Mouse (Mus musculus): ENCODE results near the gene Odf2l. TPM values are rescaled to one million over a fixed set of nuclear protein-coding genes. Genes with fewer than 3 reads are reported as not detected.

Gene Odf2l
- total RNA-seq, 1 experiment = 15.6 TPM

DNA sequence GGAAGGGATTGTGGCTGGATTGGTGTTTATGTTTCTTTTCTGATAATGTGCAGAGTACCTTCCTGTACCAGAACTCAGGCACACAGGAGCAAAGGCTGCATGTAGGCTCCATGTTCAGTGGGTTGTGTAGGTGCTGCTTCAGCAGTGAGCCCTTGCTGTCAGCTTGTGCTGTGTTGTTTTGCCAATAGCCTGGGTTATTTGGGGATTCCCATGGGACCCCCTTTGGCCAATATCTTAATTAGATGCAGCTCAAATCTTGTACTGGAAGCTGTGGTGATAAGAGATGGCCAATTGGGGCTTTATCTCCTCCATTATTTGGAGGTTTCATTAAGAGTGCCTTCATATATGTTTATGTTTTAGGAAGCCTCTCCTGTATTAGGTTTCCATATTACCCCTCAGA lies 24.5 kb downstream of the Odf2l start:
- DNase-seq (ENCODE audit: low read depth, low spot score) = no peak
- TF ChIP-seq ZNF384 (IDR thresholded peaks at IDR 0.05; ENCODE audit: low read depth, low read length) = no peak
- TF ChIP-seq CHD2 (IDR thresholded peaks at IDR 0.05; ENCODE audit: low read depth, low read length) = no peak
- no peak for TF ChIP-seq ZC3H11A (IDR thresholded peaks at IDR 0.05; ENCODE audit: borderline replicate concordance, low read depth, low read length)
- TF ChIP-seq HCFC1 (IDR thresholded peaks at IDR 0.05; ENCODE audit: borderline replicate concordance, insufficient read depth, low read length) = no peak
- TF ChIP-seq MAFK (IDR thresholded peaks at IDR 0.05; ENCODE audit: insufficient read depth, low read depth, low read length) = no peak
- Histone ChIP-seq H3K4me3 (ENCODE audit: insufficient read depth in 1 of 2, low read depth in 1 of 2, low read length in 2 of 2, poor library complexity in 1 of 2, severe bottlenecking in 1 of 2) (no peak overlapping the region), H3K9me3 (ENCODE audit: control insufficient read depth, insufficient read depth, low read depth, low read length) (no peaks in the 10 kb centered on the region), H3K9ac (ENCODE audit: insufficient read depth, low read depth, low read length, poor library complexity, severe bottlenecking) (no peak overlapping the region), H3K27ac (ENCODE audit: insufficient read depth, low read depth, low read length, poor library complexity, severe bottlenecking) (no peak overlapping the region), H3K36me3 (ENCODE audit: control insufficient read depth, insufficient read depth, low read length, poor library complexity, severe bottlenecking) (no peaks in the 10 kb centered on the region; the same call in 1 of the 2 replicates), H3K4me1 (ENCODE audit: control insufficient read depth in 2 of 2, insufficient read depth in 2 of 2, low read length in 2 of 2, poor library complexity in 1 of 2) (no peaks in the 10 kb centered on the region)
- in situ Hi-C loops (cut with MboI; ENCODE audit: low sequenced_read_pairs in 2 of 2, unreplicated experiment in 2 of 2) = loop anchor here in 1 of 2 experiments (25.0 kb wide), 1 partner anchor 331 kb away; the partner anchor contains the start of gene Clca3a2

DNA sequence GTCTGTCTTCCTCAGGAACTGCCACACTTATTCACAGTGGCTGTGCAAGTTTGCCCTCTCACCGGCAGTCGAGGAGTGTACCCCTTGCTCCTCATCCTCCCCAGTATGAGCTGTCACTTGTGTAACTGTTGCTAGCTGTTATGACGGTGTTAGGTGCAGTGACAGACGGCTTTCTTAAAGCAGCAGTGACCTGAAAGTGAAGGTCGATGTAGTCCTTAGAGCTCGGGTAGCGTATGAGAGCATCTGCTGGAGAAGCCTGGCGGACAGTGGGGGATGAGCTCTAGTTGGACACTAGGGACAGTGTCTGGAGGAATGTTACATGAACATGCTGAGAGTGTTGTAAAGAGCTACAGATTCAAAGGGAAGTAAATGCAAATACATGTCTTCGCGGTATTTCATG lies 25.5 kb downstream of the Odf2l start:
- TF ChIP-seq MAFK (IDR thresholded peaks at IDR 0.05; ENCODE audit: insufficient read depth, low read depth, low read length) (no peak), CHD2 (IDR thresholded peaks at IDR 0.05; ENCODE audit: low read depth, low read length) (no peak), ZNF384 (IDR thresholded peaks at IDR 0.05; ENCODE audit: low read depth, low read length) (no peak), HCFC1 (IDR thresholded peaks at IDR 0.05; ENCODE audit: borderline replicate concordance, insufficient read depth, low read length) (no peak), ZC3H11A (IDR thresholded peaks at IDR 0.05; ENCODE audit: borderline replicate concordance, low read depth, low read length) (no peak)
- H3K4me1 ChIP-seq (ENCODE audit: control insufficient read depth in 2 of 2, insufficient read depth in 2 of 2, low read length in 2 of 2, poor library complexity in 1 of 2) = no peaks in the 10 kb centered on the region
- H3K27ac ChIP-seq (ENCODE audit: insufficient read depth, low read depth, low read length, poor library complexity, severe bottlenecking) = no peak overlapping the region
- no peak for DNase-seq (ENCODE audit: low read depth, low spot score)
- H3K9ac ChIP-seq (ENCODE audit: insufficient read depth, low read depth, low read length, poor library complexity, severe bottlenecking) = no peak overlapping the region
- H3K36me3 ChIP-seq (ENCODE audit: control insufficient read depth, insufficient read depth, low read length, poor library complexity, severe bottlenecking) = no peaks in the 10 kb centered on the region; the same call in 1 of the 2 replicates
- in situ Hi-C loops (cut with MboI; ENCODE audit: low sequenced_read_pairs in 2 of 2, unreplicated experiment in 2 of 2) = loop anchor here in 1 of 2 experiments (25.0 kb wide), 1 partner anchor 332 kb away; the partner anchor contains the start of gene Clca3a2
- H3K4me3 ChIP-seq (ENCODE audit: insufficient read depth in 1 of 2, low read depth in 1 of 2, low read length in 2 of 2, poor library complexity in 1 of 2, severe bottlenecking in 1 of 2) = no peak overlapping the region
- no peaks in the 10 kb centered on the region for H3K9me3 ChIP-seq (ENCODE audit: control insufficient read depth, insufficient read depth, low read depth, low read length)

DNA sequence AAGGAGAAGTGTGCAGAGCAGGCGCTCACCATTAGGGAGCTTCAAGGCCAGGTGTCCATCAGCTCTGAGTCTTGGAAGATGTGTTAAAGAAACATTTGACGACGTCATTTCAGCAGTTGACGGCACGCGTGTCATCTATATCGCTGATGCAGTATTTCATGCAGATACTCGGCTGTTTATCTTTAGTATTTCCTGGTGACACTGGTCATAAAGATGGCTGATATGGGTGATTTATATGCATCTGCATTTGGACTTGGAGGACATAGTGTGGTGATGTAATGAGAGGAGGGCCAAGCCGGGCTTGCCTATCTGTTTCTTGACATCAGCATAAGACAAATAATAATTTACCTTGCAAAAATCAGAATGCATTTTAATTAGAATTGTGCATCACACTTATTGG lies 28.5 kb downstream of the Odf2l start:
- no peak overlapping the region for H3K4me3 ChIP-seq (ENCODE audit: insufficient read depth in 1 of 2, low read depth in 1 of 2, low read length in 2 of 2, poor library complexity in 1 of 2, severe bottlenecking in 1 of 2)
- in situ Hi-C loops (cut with MboI; ENCODE audit: low sequenced_read_pairs in 2 of 2, unreplicated experiment in 2 of 2) = loop anchor here in 1 of 2 experiments (25.0 kb wide), 1 partner anchor 335 kb away; the partner anchor contains the start of gene Clca3a2
- no peak for DNase-seq (ENCODE audit: low read depth, low spot score)
- H3K9me3 ChIP-seq (ENCODE audit: control insufficient read depth, insufficient read depth, low read depth, low read length) = no peaks in the 10 kb centered on the region
- H3K9ac ChIP-seq (ENCODE audit: insufficient read depth, low read depth, low read length, poor library complexity, severe bottlenecking) = no peak overlapping the region
- H3K4me1 ChIP-seq (ENCODE audit: control insufficient read depth in 2 of 2, insufficient read depth in 2 of 2, low read length in 2 of 2, poor library complexity in 1 of 2) = peaks cover 0 to under 1% of the 10 kb centered on the region in 2 experiments; a peak in 1 of 4 replicates
- H3K27ac ChIP-seq (ENCODE audit: insufficient read depth, low read depth, low read length, poor library complexity, severe bottlenecking) = no peak overlapping the region
- TF ChIP-seq MAFK (IDR thresholded peaks at IDR 0.05; ENCODE audit: insufficient read depth, low read depth, low read length) (no peak), CHD2 (IDR thresholded peaks at IDR 0.05; ENCODE audit: low read depth, low read length) (no peak), ZNF384 (IDR thresholded peaks at IDR 0.05; ENCODE audit: low read depth, low read length) (no peak), HCFC1 (IDR thresholded peaks at IDR 0.05; ENCODE audit: borderline replicate concordance, insufficient read depth, low read length) (no peak), ZC3H11A (IDR thresholded peaks at IDR 0.05; ENCODE audit: borderline replicate concordance, low read depth, low read length) (no peak)
- H3K36me3 ChIP-seq (ENCODE audit: control insufficient read depth, insufficient read depth, low read length, poor library complexity, severe bottlenecking) = peaks cover under 1% of the 10 kb centered on the region; the same call in 1 of the 2 replicates

DNA sequence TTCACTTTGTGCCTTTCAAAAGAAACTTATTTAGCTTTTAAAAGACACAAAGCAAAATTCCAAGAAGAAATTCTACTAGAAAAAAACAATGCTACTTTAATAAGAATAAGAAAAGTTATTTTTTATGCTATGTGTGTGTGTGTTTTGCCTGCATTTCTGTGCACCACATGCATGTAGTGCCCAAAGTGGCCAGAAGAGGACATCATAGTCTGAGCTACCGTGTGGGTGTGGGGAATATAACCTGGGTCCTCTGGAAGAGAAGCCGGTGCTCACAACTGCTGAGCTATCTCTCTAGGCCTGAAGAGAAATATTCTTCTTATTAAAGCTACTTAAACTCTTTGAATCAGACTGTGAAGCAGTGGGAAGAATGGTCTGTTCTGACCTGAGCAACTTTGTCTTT lies 29.1 kb downstream of the Odf2l start:
- no peak overlapping the region for H3K9ac ChIP-seq (ENCODE audit: insufficient read depth, low read depth, low read length, poor library complexity, severe bottlenecking)
- H3K9me3 ChIP-seq (ENCODE audit: control insufficient read depth, insufficient read depth, low read depth, low read length) = no peaks in the 10 kb centered on the region
- peaks cover 0 to 4% of the 10 kb centered on the region in 2 experiments; a peak in 1 of 4 replicates for H3K4me1 ChIP-seq (ENCODE audit: control insufficient read depth in 2 of 2, insufficient read depth in 2 of 2, low read length in 2 of 2, poor library complexity in 1 of 2)
- no peak overlapping the region for H3K4me3 ChIP-seq (ENCODE audit: insufficient read depth in 1 of 2, low read depth in 1 of 2, low read length in 2 of 2, poor library complexity in 1 of 2, severe bottlenecking in 1 of 2)
- no peak for DNase-seq (ENCODE audit: low read depth, low spot score)
- TF ChIP-seq MAFK (IDR thresholded peaks at IDR 0.05; ENCODE audit: insufficient read depth, low read depth, low read length) (no peak), HCFC1 (IDR thresholded peaks at IDR 0.05; ENCODE audit: borderline replicate concordance, insufficient read depth, low read length) (no peak), ZC3H11A (IDR thresholded peaks at IDR 0.05; ENCODE audit: borderline replicate concordance, low read depth, low read length) (no peak), CHD2 (IDR thresholded peaks at IDR 0.05; ENCODE audit: low read depth, low read length) (no peak), ZNF384 (IDR thresholded peaks at IDR 0.05; ENCODE audit: low read depth, low read length) (no peak)
- in situ Hi-C loops (cut with MboI; ENCODE audit: low sequenced_read_pairs in 2 of 2, unreplicated experiment in 2 of 2) = loop anchor here in 1 of 2 experiments (25.0 kb wide), 1 partner anchor 335 kb away; the partner anchor contains the start of gene Clca3a2
- no peak overlapping the region for H3K27ac ChIP-seq (ENCODE audit: insufficient read depth, low read depth, low read length, poor library complexity, severe bottlenecking)
- H3K36me3 ChIP-seq (ENCODE audit: control insufficient read depth, insufficient read depth, low read length, poor library complexity, severe bottlenecking) = peaks cover 3% of the 10 kb centered on the region; the same call in 1 of the 2 replicates
